Mouse (Mus musculus) liver, embryonic 13.5 days (tissue): ENCODE results near the gene Speer4c. TPM values are rescaled to one million over a fixed set of nuclear protein-coding genes. Genes with fewer than 3 reads are reported as not detected.
A peak's percentile ranks its signal among the peaks of the same experiment; 100 is the strongest.
"Not testable (repeated sequence)": the region's sequence is repeated elsewhere in the genome, so short reads cannot be mapped to it uniquely, and the experiment has no call there.

ENCODE experiments used
- ATAC-seq: fragments of 200-750 bp; cut with Nextera tagmentation; 2 replicates; pipeline ENCODE4 v1.8.0; 2017; ENCODE audit warnings: low read depth, mild to moderate bottlenecking, moderate number of reproducible peaks, moderate library complexity
- DNase-seq: peaks from one replicate; pipeline ENCODE4 v3.0.0; 2022
- H3K27ac ChIP-seq: fragments of 300-500 bp; sonication (generic); 2 replicates; pipeline ENCODE4 v1.5.1; 2015; ENCODE audit warnings: moderate library complexity, mild to moderate bottlenecking, inconsistent platforms
- H3K27me3 ChIP-seq: fragments of 300-500 bp; sonication (generic); 2 replicates; pipeline ENCODE4 v1.6.1; 2015; ENCODE audit warnings: mild to moderate bottlenecking, inconsistent platforms
- H3K36me3 ChIP-seq: fragments of 300-500 bp; sonication (generic); 2 replicates; pipeline ENCODE4 v1.6.1; 2015; ENCODE audit warnings: mild to moderate bottlenecking, inconsistent platforms
- H3K4me1 ChIP-seq: fragments of 300-500 bp; sonication (generic); replicated peaks from 2 replicates; pipeline ENCODE4 v1.6.1; 2015; ENCODE audit warnings: inconsistent platforms
- H3K4me2 ChIP-seq: fragments of 300-500 bp; sonication (generic); 2 replicates; pipeline ENCODE4 v1.6.1; 2015; ENCODE audit warnings: inconsistent platforms, mild to moderate bottlenecking, moderate library complexity
- H3K4me3 ChIP-seq: fragments of 300-500 bp; sonication (generic); replicated peaks from 2 replicates; pipeline ENCODE4 v1.5.1; 2015; ENCODE audit warnings: mild to moderate bottlenecking, inconsistent platforms
- H3K9ac ChIP-seq: fragments of 300-500 bp; sonication (generic); 2 replicates; pipeline ENCODE4 v1.6.1; 2015; ENCODE audit warnings: mild to moderate bottlenecking, inconsistent platforms
- H3K9me3 ChIP-seq: fragments of 300-500 bp; sonication (generic); replicated peaks from 2 replicates; pipeline ENCODE4 v1.6.1; 2016; ENCODE audit warnings: inconsistent platforms
- WGBS: fragments of 180-500 bp; shearing (Covaris S2); methylation state at CpG from one replicate; pipeline ENCODE4 v1.1.7; 2015; ENCODE audit not compliant: insufficient replicate concordance; 5-methylcytosine and 5-hydroxymethylcytosine counted together
- polyA plus RNA-seq: library from polyadenylated mRNA; unstranded; fragments of >200 nt; fragmentation: Nextera tagmentation; extraction: Ambion mirVana; gene quantifications from 2 replicates; pipeline ENCODE4 v1.2.1, GENCODE M21; 2015

Gene Speer4c
- not detected in 2 replicates for polyA plus RNA-seq

DNA sequence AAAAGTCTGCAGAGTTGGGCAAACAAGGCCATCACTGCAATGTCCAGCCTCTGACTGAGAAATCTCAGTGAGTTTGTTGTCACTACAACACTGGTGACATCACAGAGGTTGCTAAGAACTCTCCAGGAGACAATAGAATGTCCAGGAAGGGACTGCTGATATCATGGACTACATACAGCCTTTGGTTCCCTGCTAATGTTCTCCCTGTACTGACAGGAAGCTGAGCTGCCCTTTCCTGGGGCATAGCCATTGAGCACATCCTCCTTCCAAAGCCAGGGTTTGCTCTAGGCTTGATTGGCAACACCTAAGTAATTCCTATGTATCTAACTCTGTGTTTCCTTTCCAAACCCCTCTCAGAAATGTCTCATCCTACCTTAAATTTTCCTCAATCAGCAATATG is at the start of gene Speer4c:
Gene Speer4c (minus strand): TSS at position 101 of the 400 bp plus-strand sequence.
- not testable (repeated sequence) for H3K4me1 ChIP-seq, H3K27me3 ChIP-seq, H3K9me3 ChIP-seq, H3K9ac ChIP-seq, H3K36me3 ChIP-seq, H3K4me2 ChIP-seq, H3K27ac ChIP-seq, DNase-seq, ATAC-seq, H3K4me3 ChIP-seq

DNA sequence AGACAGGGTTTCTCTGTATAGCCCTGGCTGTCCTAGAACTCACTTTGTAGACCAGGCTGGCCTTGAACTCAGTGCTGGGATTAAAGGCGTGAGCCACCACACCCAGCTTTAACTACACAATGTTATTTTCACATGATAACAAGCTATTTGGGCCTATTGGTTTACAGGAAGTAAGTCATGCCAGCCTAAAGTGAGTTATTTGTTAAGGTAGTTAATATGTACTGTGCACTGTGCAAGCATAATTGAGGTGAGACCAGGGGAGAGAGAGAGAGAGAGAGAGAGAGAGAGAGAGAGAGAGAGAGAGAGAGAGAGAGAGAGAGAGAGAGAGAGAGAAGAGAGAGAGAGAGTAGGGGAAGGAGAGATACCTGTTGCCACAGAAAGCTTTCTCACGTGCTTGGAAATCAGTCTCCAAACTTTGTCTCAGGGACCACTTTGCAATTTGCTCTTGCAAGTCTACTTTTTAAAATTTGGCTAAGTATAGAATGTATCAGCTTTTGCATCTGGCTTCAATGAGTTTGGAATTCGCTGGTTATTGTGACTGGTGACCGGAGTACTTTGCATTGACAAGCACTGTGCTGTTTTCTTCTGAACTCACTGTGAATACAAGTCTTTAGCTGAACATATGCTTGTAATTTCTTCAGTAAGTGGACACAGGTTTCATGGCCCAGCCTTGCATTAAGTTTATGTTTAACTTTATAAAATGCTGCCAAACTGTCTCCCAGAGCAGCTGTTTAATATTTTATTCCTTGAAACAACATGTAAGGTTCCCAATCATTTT is 33.6 kb upstream of the Speer4c start:
- no peak for ATAC-seq
- no peak overlapping the region for H3K4me2 ChIP-seq
- H3K4me3 ChIP-seq = no peak overlapping the region
- DNase-seq = no peak
- H3K27ac ChIP-seq = no peak overlapping the region
- H3K9me3 ChIP-seq = no peaks in the 10 kb centered on the region
- 56% methylated on average over 4 of the region's 4 CpGs for WGBS
- no peaks in the 10 kb centered on the region for H3K4me1 ChIP-seq
- no peak overlapping the region for H3K9ac ChIP-seq
- no peaks in the 10 kb centered on the region for H3K27me3 ChIP-seq
- H3K36me3 ChIP-seq = no peaks in the 10 kb centered on the region

GRCm38 (mm10) chr5:15734097-15734867 is 20.2 kb upstream of the Speer4c start:
- ATAC-seq (no peak), DNase-seq (no peak)
- WGBS = 66% methylated on average over 3 of the region's 3 CpGs
- no peak overlapping the region for H3K9ac ChIP-seq
- H3K36me3 ChIP-seq = no peaks in the 10 kb centered on the region
- H3K4me2 ChIP-seq = no peak overlapping the region
- H3K27ac ChIP-seq = no peak overlapping the region
- H3K4me3 ChIP-seq = no peak overlapping the region
- H3K9me3 ChIP-seq = no peaks in the 10 kb centered on the region
- no peaks in the 10 kb centered on the region for H3K4me1 ChIP-seq
- no peaks in the 10 kb centered on the region for H3K27me3 ChIP-seq

DNA sequence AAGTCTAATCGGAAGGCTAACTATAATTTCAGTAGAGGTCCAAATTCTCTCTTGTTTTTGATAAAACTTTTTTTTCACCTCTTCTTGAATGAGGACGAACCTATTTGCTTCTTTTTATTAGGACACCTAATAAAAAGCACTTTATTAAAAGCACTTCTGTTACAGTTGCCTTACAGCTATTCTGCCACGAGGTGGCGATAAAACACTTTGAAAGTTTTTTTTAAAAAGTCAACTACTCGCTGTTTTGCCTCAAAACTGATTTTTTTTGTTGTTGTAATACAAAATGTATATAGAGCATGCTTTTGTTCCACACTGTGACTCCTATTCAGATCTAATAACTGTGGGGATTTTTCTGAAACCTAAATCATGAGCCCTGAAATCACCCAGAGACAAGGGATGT is 11.2 kb downstream of the Speer4c start:
- not testable (repeated sequence) for H3K9ac ChIP-seq, H3K27me3 ChIP-seq, DNase-seq, H3K4me1 ChIP-seq, H3K36me3 ChIP-seq, H3K9me3 ChIP-seq, ATAC-seq, H3K4me2 ChIP-seq, H3K4me3 ChIP-seq, H3K27ac ChIP-seq
- 17% methylated on average over 5 of the region's 5 CpGs for WGBS

GRCm38 (mm10) chr5:15697719-15698118 is 16.4 kb downstream of the Speer4c start:
- H3K27me3 ChIP-seq, ATAC-seq, H3K9me3 ChIP-seq, H3K9ac ChIP-seq, DNase-seq, H3K4me1 ChIP-seq, H3K36me3 ChIP-seq, H3K27ac ChIP-seq, H3K4me3 ChIP-seq, H3K4me2 ChIP-seq: not testable (repeated sequence)
- WGBS = 30% methylated on average over 2 of the region's 2 CpGs

- H3K36me3 ChIP-seq, H3K4me1 ChIP-seq, H3K27ac ChIP-seq, H3K4me2 ChIP-seq, H3K27me3 ChIP-seq, DNase-seq, ATAC-seq, H3K4me3 ChIP-seq, H3K9ac ChIP-seq: not testable (repeated sequence)
- H3K9me3 ChIP-seq = peaks cover 19% of the 10 kb centered on the region
- WGBS = 52% methylated on average over 4 of the region's 4 CpGs
These were observed 22.2 kb downstream of the Speer4c start for GRCm38 (mm10) chr5:15691849-15692248.

DNA sequence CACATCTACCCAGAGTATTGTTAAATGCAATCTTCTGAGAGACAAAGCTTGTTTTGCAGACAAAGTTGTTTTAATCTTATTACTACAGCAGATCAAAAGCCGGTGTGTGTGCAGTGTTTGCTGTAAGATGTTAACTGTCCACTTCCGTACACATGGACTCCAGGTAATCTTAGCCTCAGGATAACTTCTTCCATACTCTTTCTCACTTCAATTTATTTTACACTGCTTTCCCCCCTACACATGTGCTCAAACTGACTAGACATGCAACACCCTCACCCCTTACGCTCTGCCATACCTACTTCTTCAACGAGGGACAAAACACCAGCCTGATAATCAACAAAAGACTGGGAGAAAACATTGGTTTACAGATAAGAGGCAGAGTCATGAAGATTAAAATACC is 23.2 kb downstream of the Speer4c start:
- ATAC-seq = 0 out of 2 replicates have a peak, but pooled peaks have one; percentile 18
- H3K4me1 ChIP-seq, H3K27ac ChIP-seq, H3K4me3 ChIP-seq, H3K36me3 ChIP-seq, H3K9ac ChIP-seq, H3K27me3 ChIP-seq, DNase-seq, H3K4me2 ChIP-seq: not testable (repeated sequence)
- peaks cover 22% of the 10 kb centered on the region for H3K9me3 ChIP-seq
- WGBS = 61% methylated on average over 4 of the region's 4 CpGs

DNA sequence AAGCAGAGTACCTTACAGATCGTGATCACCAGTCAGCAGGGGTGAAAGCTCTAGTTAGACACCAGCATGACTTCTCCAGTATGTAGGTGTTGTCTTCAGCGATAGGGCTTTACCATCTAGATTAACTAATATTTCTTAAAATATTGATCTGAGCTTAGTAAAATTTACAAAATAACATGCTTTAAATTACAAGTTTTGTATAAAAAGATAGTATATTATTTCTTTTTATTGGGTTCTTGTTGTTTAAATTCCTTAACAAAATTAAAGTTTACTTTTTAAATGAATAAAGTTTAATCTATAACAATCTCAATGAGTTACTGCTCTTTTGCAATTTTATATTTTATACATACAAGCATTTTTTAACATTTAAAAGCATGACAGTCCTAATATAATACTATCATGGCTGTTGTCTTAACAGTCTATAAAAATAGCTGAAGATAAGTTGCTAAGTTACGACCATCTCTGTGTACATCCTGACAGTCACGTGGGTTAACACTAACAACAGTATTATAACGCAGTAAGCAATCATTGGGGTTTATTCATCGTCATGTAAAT is 24.3 kb downstream of the Speer4c start:
- H3K9ac ChIP-seq, H3K4me3 ChIP-seq, H3K36me3 ChIP-seq, DNase-seq, H3K27me3 ChIP-seq, H3K27ac ChIP-seq, H3K4me2 ChIP-seq, H3K4me1 ChIP-seq: not testable (repeated sequence)
- peak; percentile 61 for ATAC-seq
- peaks cover 22% of the 10 kb centered on the region for H3K9me3 ChIP-seq
- 63% methylated on average over 6 of the region's 6 CpGs for WGBS

GRCm38 (mm10) chr5:15688874-15689658 is 25.0 kb downstream of the Speer4c start:
- peak; percentile 43 for ATAC-seq
- not testable (repeated sequence) for H3K27me3 ChIP-seq, H3K4me2 ChIP-seq, H3K36me3 ChIP-seq, H3K27ac ChIP-seq, H3K4me3 ChIP-seq, H3K4me1 ChIP-seq, DNase-seq, H3K9ac ChIP-seq
- WGBS = 46% methylated on average over 4 of the region's 4 CpGs
- H3K9me3 ChIP-seq = peaks cover 22% of the 10 kb centered on the region

DNA sequence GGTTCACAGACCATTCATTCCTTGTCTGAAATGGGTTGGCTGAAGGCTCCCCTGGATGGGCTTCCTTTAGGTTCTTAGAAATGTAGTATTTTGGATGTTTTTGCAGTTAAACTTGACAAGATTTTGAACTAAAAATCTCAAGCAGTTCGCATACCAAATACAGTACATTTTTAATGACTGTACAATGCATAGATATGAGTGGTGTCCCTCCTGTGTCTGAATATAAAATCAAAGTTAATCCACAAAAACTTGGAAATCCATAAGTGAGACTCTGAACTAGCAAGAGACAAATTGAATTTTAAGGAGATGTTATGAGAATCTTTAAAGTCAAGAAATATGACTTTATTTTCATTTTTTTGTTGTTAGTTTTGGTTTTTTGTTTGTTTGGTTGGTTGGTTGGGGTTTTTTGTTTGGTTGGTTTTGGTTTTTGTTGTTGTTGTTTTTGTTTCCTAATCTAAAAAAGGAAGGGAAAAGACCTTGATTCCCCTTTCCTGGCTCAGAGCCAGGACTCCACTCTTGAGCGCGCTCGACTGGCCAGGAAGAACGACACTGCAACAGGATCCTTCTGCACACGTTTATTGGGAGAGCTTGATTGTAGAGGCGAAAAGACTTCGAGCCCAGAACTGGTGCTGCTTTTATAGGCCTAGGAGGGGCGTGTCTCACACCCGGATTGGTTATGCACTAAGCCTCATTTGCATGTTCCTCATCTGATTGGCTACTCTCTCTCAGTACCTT is 32.6 kb downstream of the Speer4c start:
- not testable (repeated sequence) for ATAC-seq, H3K27me3 ChIP-seq, H3K36me3 ChIP-seq, H3K4me2 ChIP-seq, H3K9ac ChIP-seq, H3K4me3 ChIP-seq, H3K27ac ChIP-seq, H3K4me1 ChIP-seq, DNase-seq
- 69% methylated on average over 8 of the region's 10 CpGs for WGBS
- H3K9me3 ChIP-seq = peaks cover 11% of the 10 kb centered on the region
